Mouse (Mus musculus): ENCODE measurements around the gene Pdlim4.

DNA sequence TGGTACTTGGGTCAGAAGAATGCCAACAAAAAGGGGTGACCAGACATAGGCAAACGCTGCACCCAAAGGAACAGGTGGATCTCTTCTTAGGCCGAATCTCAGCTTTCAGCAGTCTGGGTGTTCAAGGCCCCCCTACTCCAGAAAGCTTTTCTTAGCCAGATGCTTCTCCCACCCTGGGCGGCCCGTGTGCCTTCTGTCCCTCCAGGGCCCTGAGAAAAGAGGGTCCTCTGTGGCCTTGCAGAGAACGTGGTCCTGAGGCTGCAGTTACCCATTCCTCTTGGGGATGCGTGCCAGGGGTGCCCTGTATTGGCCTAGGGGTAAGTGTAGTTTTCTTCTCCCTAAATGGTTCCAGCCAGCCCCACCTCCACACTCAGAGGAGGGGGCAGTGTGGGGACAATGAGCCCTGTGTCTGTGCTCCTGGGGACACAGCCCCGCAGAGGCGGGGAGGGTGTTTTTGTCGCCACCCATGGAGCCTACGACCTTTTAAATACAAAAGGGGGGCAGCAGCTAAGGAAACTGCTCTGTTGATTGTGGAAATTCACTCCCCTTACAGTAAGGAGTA, 10.7 kb downstream of the Pdlim4 start:
- TF ChIP-seq CTCF (IDR thresholded peaks at IDR 0.05; ENCODE audit: control insufficient read depth, insufficient read depth, insufficient replicate concordance, low read depth, low read length) (no peak), POLR2A (IDR thresholded peaks at IDR 0.05; ENCODE audit: control insufficient read depth, low read depth, low read length) (no peak)
